Comparison of ENCODE assay signal across 17 mouse cellular contexts in the genomic region with DNA sequence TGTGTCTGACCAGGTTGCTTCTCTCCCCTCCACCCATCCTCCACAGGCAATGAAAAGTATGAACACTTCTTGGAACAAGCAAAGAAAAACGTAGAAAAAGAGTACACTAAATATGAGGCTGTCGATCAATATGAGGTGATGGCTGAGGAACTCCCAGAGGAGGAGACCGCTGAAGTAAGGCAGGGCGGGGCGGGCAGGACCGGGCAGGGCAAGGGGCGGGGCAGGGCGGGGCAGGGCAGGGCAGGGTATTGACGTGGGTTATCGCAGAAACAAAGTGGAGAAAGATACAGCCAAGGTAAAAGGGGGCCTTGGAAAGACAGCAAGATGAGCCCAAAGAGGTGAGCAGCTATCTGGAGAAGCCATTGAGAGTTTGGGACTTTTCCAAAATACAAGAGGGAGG.
A peak's percentile ranks its signal among the peaks of the same experiment; 100 is the strongest.
DNase-seq lines count a peak whose midpoint lies in the region; ATAC-seq and TF ChIP-seq lines count a peak whose summit lies in the region.
"Had no signal": no experiment of that assay in that cellular context is flagged by ENCODE, and none has a peak within 500 bp of the region (broad histone marks: within the 10 kb centered on the region; RNA-seq: fewer than 3 reads in every experiment).

No protein-coding gene starts in this region.

- DNase-seq in kidney, postnatal 14 days: no peak
- peak; percentile 14 for DNase-seq in c-Kit-positive CD71-positive TER-119-positive erythroid progenitor cells, embryonic 14.5 days (ENCODE audit: low spot score)
- no peak for DNase-seq in embryonic facial prominence, embryonic 14.5 days (ENCODE audit: low spot score)
- DNase-seq in liver, embryonic 14.5 days (ENCODE audit: low read depth in 3 of 3, low spot score in 3 of 3): no peak
- DNase-seq in MN1 (ENCODE audit: low spot score): no peak
- no peak for DNase-seq in right cerebral cortex, adult 2 months (ENCODE audit: low spot score in 2 of 2)
- DNase-seq: cerebellum, postnatal 10 days; kidney, adult 11 months; kidney, postnatal 4 days; left cerebral cortex, postnatal 4 days; retina, postnatal 1 day; thymus, postnatal 4 days had no signal

- H3K9ac ChIP-seq in kidney, embryonic 15.5 days: no peak overlapping the region
- no peak overlapping the region for H3K9ac ChIP-seq in embryonic facial prominence, embryonic 14.5 days (ENCODE audit: low read depth, low read length)
- H3K9ac ChIP-seq in liver, embryonic 14.5 days (replicated peaks): no peak overlapping the region
- H3K9ac ChIP-seq: hindbrain, embryonic 13.5 days; lung, embryonic 15.5 days; neural tube, embryonic 15.5 days had no signal

- no peaks in the 10 kb centered on the region for H3K9me3 ChIP-seq in kidney, embryonic 15.5 days (replicated peaks)
- H3K9me3 ChIP-seq in embryonic facial prominence, embryonic 14.5 days (ENCODE audit: control insufficient read depth, low read length): no peaks in the 10 kb centered on the region
- no peaks in the 10 kb centered on the region for H3K9me3 ChIP-seq in liver, embryonic 14.5 days (ENCODE audit: control insufficient read depth, low read length)
- H3K9me3 ChIP-seq: hindbrain, embryonic 13.5 days; lung, embryonic 15.5 days; neural tube, embryonic 15.5 days had no signal

- no peak overlapping the region for H3K27ac ChIP-seq in kidney, embryonic 15.5 days
- H3K27ac ChIP-seq in embryonic facial prominence, embryonic 14.5 days (replicated peaks; ENCODE audit: low read depth, low read length): no peak overlapping the region
- H3K27ac ChIP-seq in liver, embryonic 14.5 days: no peak overlapping the region
- H3K27ac ChIP-seq: hindbrain, embryonic 13.5 days; lung, embryonic 15.5 days; neural tube, embryonic 15.5 days had no signal

- ATAC-seq in kidney, embryonic 15.5 days (replicated peaks; ENCODE audit: low FRiP score): no peak
- no peak for ATAC-seq in embryonic facial prominence, embryonic 14.5 days (ENCODE audit: low read depth)
- ATAC-seq in liver, embryonic 14.5 days (ENCODE audit: insufficient read depth): peak; percentile 60
- ATAC-seq: CD4-positive, CD25-positive, alpha-beta regulatory T cell, adult 4 months had no signal

- no peaks in the 10 kb centered on the region for H3K36me3 ChIP-seq in kidney, embryonic 15.5 days
- H3K36me3 ChIP-seq in embryonic facial prominence, embryonic 14.5 days (ENCODE audit: control insufficient read depth, insufficient read depth, low read length): no peaks in the 10 kb centered on the region
- H3K36me3 ChIP-seq in liver, embryonic 14.5 days (replicated peaks; ENCODE audit: control insufficient read depth, insufficient read depth, low read depth): no peaks in the 10 kb centered on the region
- H3K36me3 ChIP-seq: hindbrain, embryonic 13.5 days; lung, embryonic 15.5 days; neural tube, embryonic 15.5 days had no signal

- WGBS in kidney, embryonic 15.5 days: 12% methylated on average over 10 of the region's 10 CpGs
- 15% methylated on average over 10 of the region's 10 CpGs for WGBS in embryonic facial prominence, embryonic 14.5 days
- 14% methylated on average over 10 of the region's 10 CpGs for WGBS in liver, embryonic 14.5 days (ENCODE audit: insufficient replicate concordance)

- TF ChIP-seq EP300 in liver, embryonic 14.5 days (IDR thresholded peaks at IDR 0.05; ENCODE audit: low read depth): no peak

- no peak overlapping the region for H3K4me3 ChIP-seq in kidney, embryonic 15.5 days (replicated peaks)
- no peak overlapping the region for H3K4me3 ChIP-seq in embryonic facial prominence, embryonic 14.5 days (ENCODE audit: low read depth, low read length)
- H3K4me3 ChIP-seq in liver, embryonic 14.5 days (ENCODE audit: insufficient read depth in 1 of 2, low read depth in 2 of 2, low read length in 2 of 2): no peak overlapping the region
- H3K4me3 ChIP-seq: hindbrain, embryonic 13.5 days; lung, embryonic 15.5 days; neural tube, embryonic 15.5 days had no signal

- H3K27me3 ChIP-seq in kidney, embryonic 15.5 days: peaks cover 4% of the 10 kb centered on the region; the same call in 1 of the 2 replicates
- H3K27me3 ChIP-seq in embryonic facial prominence, embryonic 14.5 days (replicated peaks; ENCODE audit: control insufficient read depth, insufficient read depth, low read length): no peaks in the 10 kb centered on the region; the same call in 1 of the 2 replicates
- no peaks in the 10 kb centered on the region for H3K27me3 ChIP-seq in liver, embryonic 14.5 days (ENCODE audit: control insufficient read depth, insufficient read depth, low read length)
- H3K27me3 ChIP-seq: neural tube, embryonic 15.5 days had no signal

- H3K4me1 ChIP-seq in kidney, embryonic 15.5 days: 0 out of 2 replicates have a peak, but pooled peaks cover 2% of the 10 kb centered on the region
- H3K4me1 ChIP-seq in embryonic facial prominence, embryonic 14.5 days (ENCODE audit: control insufficient read depth, insufficient read depth, low read length): no peaks in the 10 kb centered on the region
- peaks cover 0 to 8% of the 10 kb centered on the region in 2 experiments; a peak in 2 of 4 replicates for H3K4me1 ChIP-seq in liver, embryonic 14.5 days (replicated peaks; ENCODE audit: control insufficient read depth in 2 of 2, insufficient read depth in 2 of 2, low read length in 1 of 2)
- H3K4me1 ChIP-seq: hindbrain, embryonic 13.5 days; lung, embryonic 15.5 days; neural tube, embryonic 15.5 days had no signal

- TF ChIP-seq CTCF in liver, embryonic 14.5 days (IDR thresholded peaks at IDR 0.05; ENCODE audit: low read depth): no peak

- peak overlapping the region; percentile 21; the same call in 1 of the 2 replicates for H3K4me2 ChIP-seq in kidney, embryonic 15.5 days
- H3K4me2 ChIP-seq in embryonic facial prominence, embryonic 14.5 days (ENCODE audit: low read depth, low read length): peak overlapping the region; percentile 15; the same call in 1 of the 2 replicates
- H3K4me2 ChIP-seq in liver, embryonic 14.5 days (ENCODE audit: low read depth): peak overlapping the region; percentile 13; the same call in 1 of the 2 replicates
- H3K4me2 ChIP-seq: hindbrain, embryonic 13.5 days; lung, embryonic 15.5 days; neural tube, embryonic 15.5 days had no signal
